Mouse (Mus musculus): ENCODE measurements at regions not wholly inside any gene's neighbourhood (a gene's known extent, or its start where the extent isn't known, plus 50 kb on each side); places are given as distances from the start of the nearest gene placed in this dataset.

- TF ChIP-seq CTCF (conservative IDR thresholded peaks at IDR 0.05; ENCODE audit: insufficient read depth, insufficient read length, low read depth, low read length): no peak
- no peak for TF ChIP-seq POLR2A (IDR thresholded peaks at IDR 0.05; ENCODE audit: low read depth, low read length)
These were observed 403.9 kb upstream of the Ccng1 start for GRCm38 (mm10) chr11:41158761-41159596.
